Mouse (Mus musculus) olfactory bulb, adult 2 months (tissue): ENCODE measurements around the gene Cisd3. TPM values are rescaled to one million over a fixed set of nuclear protein-coding genes. Genes with fewer than 3 reads are reported as not detected.

Source experiments
- H3K27ac ChIP-seq: fragments of 200-500 bp; 2 replicates; pipeline ENCODE4 v1.5.1; 2012; ENCODE audit warnings: low read depth, low read length; ENCODE audit not compliant: insufficient read depth
- H3K4me1 ChIP-seq: fragments of 200-500 bp; 2 replicates; pipeline ENCODE4 v1.6.1; 2012; ENCODE audit warnings: low read length; ENCODE audit not compliant: control insufficient read depth, insufficient read depth
- H3K4me3 ChIP-seq: fragments of 200-500 bp; 2 replicates; pipeline ENCODE4 v1.5.1; 2012; ENCODE audit warnings: mild to moderate bottlenecking, low read depth, low read length, moderate library complexity; ENCODE audit not compliant: insufficient read depth
- CTCF ChIP-seq: fragments of 200-500 bp; IDR thresholded peaks from 2 replicates; pipeline ENCODE4 v1.5.1; 2012; ENCODE audit warnings: low read depth, mild to moderate bottlenecking, low read length, moderate library complexity; ENCODE audit not compliant: insufficient read depth
- POLR2A ChIP-seq: fragments of 200-500 bp; IDR thresholded peaks from 2 replicates; pipeline ENCODE4 v1.6.1; 2012; ENCODE audit warnings: mild to moderate bottlenecking, low read depth, low read length, moderate library complexity; ENCODE audit not compliant: insufficient read depth
- WGBS: fragments of 180-500 bp; shearing (Covaris S2); methylation state at CpG from one replicate; pipeline ENCODE4 v1.1.7; 2018; 5-methylcytosine and 5-hydroxymethylcytosine counted together
- polyA plus RNA-seq: library from polyadenylated mRNA; stranded (reverse); fragments of >200 nt; gene quantifications from 2 replicates; pipeline ENCODE4 v1.2.4, GENCODE M21; 2012; ENCODE audit warnings: low replicate concordance; ENCODE audit not compliant: missing spikeins, insufficient read depth, insufficient read length

Cisd3 gene
- polyA plus RNA-seq, 1 experiment: not detected

GRCm38 (mm10) chr11:97694921-97695711 is 9.5 kb downstream of the Cisd3 start:
- Histone ChIP-seq H3K27ac (no peak overlapping the region), H3K4me1 (peaks cover 36% of the 10 kb centered on the region), H3K4me3 (no peak overlapping the region)
- no peak for TF ChIP-seq CTCF
- no peak for TF ChIP-seq POLR2A
- 26% methylated on average over 17 of the region's 17 CpGs for WGBS

DNA sequence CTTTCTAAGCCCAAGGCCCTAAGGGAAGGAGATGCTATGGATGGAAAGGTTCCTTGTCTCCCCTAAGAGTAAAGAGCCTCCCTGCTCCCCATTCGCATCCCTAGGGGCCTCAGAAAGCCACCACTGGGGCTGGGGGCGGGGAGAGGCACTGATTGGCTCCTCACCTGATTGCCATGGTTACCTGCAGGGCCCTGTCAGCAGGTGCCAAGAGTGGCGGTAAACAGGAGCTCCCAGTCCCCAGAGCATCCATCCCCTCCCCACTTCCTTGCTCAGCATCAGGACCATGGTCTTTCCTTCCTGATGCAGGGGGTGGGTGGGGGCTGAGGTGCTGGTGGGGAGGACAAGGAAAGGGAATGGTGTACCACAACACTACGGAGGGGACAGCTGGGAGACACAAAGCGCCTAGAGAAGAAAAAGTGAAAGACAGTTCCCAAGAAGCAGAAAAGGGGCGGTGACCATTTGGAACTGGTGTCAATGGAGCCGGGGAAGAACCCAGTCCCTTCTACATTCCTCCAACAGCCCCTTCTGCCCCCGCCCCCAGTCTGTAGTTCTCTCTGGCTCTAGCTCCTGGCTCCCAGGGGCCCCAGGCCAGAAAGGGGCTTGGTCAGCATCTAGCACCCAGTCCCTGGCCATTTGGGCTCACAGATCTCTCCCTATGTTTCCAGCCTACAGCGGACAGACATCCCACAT is 10.2 kb downstream of the Cisd3 start:
- H3K4me1 ChIP-seq: peaks cover 36% of the 10 kb centered on the region
- 35% methylated on average over 9 of the region's 9 CpGs for WGBS
- no peak for TF ChIP-seq CTCF
- TF ChIP-seq POLR2A: no peak
- H3K4me3 ChIP-seq: no peak overlapping the region
- no peak overlapping the region for H3K27ac ChIP-seq

DNA sequence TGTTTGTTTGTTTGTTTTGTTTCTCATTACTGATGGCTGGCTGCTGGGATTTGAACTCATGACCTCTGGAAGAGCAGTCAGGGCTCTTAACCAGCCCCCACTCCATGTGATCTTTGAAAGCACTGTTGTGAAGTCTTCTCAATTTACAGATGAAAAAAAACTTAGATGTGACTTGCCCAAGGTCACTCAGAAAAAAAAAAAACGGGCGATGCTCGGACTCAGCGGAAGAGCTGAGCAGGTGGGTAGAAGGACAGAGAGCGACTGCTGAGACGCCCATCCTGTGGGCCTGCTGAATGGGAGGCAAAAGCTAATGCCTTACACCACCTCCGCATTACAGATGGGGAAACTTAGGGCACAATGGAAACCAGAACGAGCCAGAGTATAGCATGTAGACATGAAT is 11.0 kb downstream of the Cisd3 start:
- Histone ChIP-seq H3K4me3 (no peak overlapping the region), H3K4me1 (peaks cover 42% of the 10 kb centered on the region), H3K27ac (no peak overlapping the region)
- no peak for TF ChIP-seq CTCF
- TF ChIP-seq POLR2A: no peak
- 71% methylated on average over 8 of the region's 8 CpGs for WGBS

GRCm38 (mm10) chr11:97697199-97697890 is 11.7 kb downstream of the Cisd3 start:
- Histone ChIP-seq H3K27ac (no peak overlapping the region), H3K4me1 (peaks cover 42% of the 10 kb centered on the region), H3K4me3 (peak overlapping the region; percentile 63)
- no peak for TF ChIP-seq CTCF
- TF ChIP-seq POLR2A: no peak
- WGBS: 53% methylated on average over 11 of the region's 11 CpGs

GRCm38 (mm10) chr11:97697891-97698529 is 12.4 kb downstream of the Cisd3 start:
- TF ChIP-seq POLR2A (no peak), CTCF (no peak)
- no peak overlapping the region for H3K27ac ChIP-seq
- peaks cover 42% of the 10 kb centered on the region for H3K4me1 ChIP-seq
- peak overlapping the region; percentile 63 for H3K4me3 ChIP-seq
- WGBS: 4% methylated on average over 14 of the region's 14 CpGs

GRCm38 (mm10) chr11:97698741-97699611 is 13.3 kb downstream of the Cisd3 start:
- TF ChIP-seq POLR2A: no peak
- TF ChIP-seq CTCF: peak; percentile 29; the same call in 1 of the 2 replicates
- Histone ChIP-seq H3K4me1 (peaks cover 45% of the 10 kb centered on the region), H3K4me3 (peak overlapping the region; percentile 63), H3K27ac (peak overlapping the region; percentile 1; the same call in 1 of the 2 replicates)
- under 1% methylated on average over 57 of the region's 63 CpGs for WGBS

DNA sequence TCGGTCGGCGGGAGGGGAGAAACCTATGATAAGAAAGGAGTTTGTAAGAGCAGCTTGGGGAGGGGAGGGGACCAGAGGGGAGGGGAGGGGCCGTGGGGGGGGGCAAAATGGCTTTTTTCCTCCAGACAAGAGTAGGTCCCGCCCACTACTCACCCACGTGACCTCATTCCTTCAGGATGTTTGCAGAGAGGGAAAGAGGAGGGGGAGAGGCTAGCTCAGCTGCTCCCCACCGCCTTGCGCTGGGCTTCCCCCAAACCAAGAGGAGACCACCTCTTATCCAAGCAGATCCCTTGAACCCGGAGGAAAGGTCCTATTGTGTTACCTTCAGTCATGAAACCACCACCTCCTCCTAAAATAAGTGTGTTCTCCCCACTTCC is 14.0 kb downstream of the Cisd3 start:
- peak overlapping the region; percentile 95 for H3K27ac ChIP-seq
- TF ChIP-seq POLR2A (peak; percentile 59; the same call in 1 of the 2 replicates), CTCF (no peak)
- peak overlapping the region; percentile 63 for H3K4me3 ChIP-seq
- WGBS: 0% methylated on average over 9 of the region's 9 CpGs
- peaks cover 50% of the 10 kb centered on the region for H3K4me1 ChIP-seq
